Mouse (Mus musculus): ENCODE measurements around the gene Capn12. TPM values are rescaled to one million over a fixed set of nuclear protein-coding genes. Genes with fewer than 3 reads are reported as not detected.

The Capn12 gene
- total RNA-seq, 1 experiment: 2.1 TPM

- Histone ChIP-seq H3K4me3 (ENCODE audit: insufficient read depth in 1 of 2, low read depth in 1 of 2, low read length in 2 of 2, poor library complexity in 1 of 2, severe bottlenecking in 1 of 2) (no peak overlapping the region), H3K4me1 (ENCODE audit: control insufficient read depth in 2 of 2, insufficient read depth in 2 of 2, low read length in 2 of 2, poor library complexity in 1 of 2) (peaks cover 3 to 37% of the 10 kb centered on the region in 2 experiments; a peak in 3 of 4 replicates), H3K9me3 (ENCODE audit: control insufficient read depth, insufficient read depth, low read depth, low read length) (no peaks in the 10 kb centered on the region), H3K9ac (ENCODE audit: insufficient read depth, low read depth, low read length, poor library complexity, severe bottlenecking) (no peak overlapping the region; the same call in 1 of the 2 replicates), H3K36me3 (ENCODE audit: control insufficient read depth, insufficient read depth, low read length, poor library complexity, severe bottlenecking) (peaks cover 61% of the 10 kb centered on the region), H3K27ac (ENCODE audit: insufficient read depth, low read depth, low read length, poor library complexity, severe bottlenecking) (peak overlapping the region; percentile 27; the same call in 1 of the 2 replicates)
- TF ChIP-seq ZC3H11A (IDR thresholded peaks at IDR 0.05; ENCODE audit: borderline replicate concordance, low read depth, low read length) (no peak), HCFC1 (IDR thresholded peaks at IDR 0.05; ENCODE audit: borderline replicate concordance, insufficient read depth, low read length) (no peak), ZNF384 (IDR thresholded peaks at IDR 0.05; ENCODE audit: low read depth, low read length) (no peak), MAFK (IDR thresholded peaks at IDR 0.05; ENCODE audit: insufficient read depth, low read depth, low read length) (no peak), CHD2 (IDR thresholded peaks at IDR 0.05; ENCODE audit: low read depth, low read length) (no peak)
- no peak for DNase-seq (ENCODE audit: low read depth, low spot score)
- in situ Hi-C loops (cut with MboI; ENCODE audit: low sequenced_read_pairs in 2 of 2, unreplicated experiment in 2 of 2): no loop called here
These were observed 38.6 kb downstream of the Capn12 start for GRCm38 (mm10) chr7:28919815-28920214.

- Histone ChIP-seq H3K36me3 (ENCODE audit: control insufficient read depth, insufficient read depth, low read length, poor library complexity, severe bottlenecking) (peaks cover 52% of the 10 kb centered on the region), H3K4me3 (ENCODE audit: insufficient read depth in 1 of 2, low read depth in 1 of 2, low read length in 2 of 2, poor library complexity in 1 of 2, severe bottlenecking in 1 of 2) (no peak overlapping the region), H3K9ac (ENCODE audit: insufficient read depth, low read depth, low read length, poor library complexity, severe bottlenecking) (no peak overlapping the region), H3K4me1 (ENCODE audit: control insufficient read depth in 2 of 2, insufficient read depth in 2 of 2, low read length in 2 of 2, poor library complexity in 1 of 2) (peaks cover 4 to 46% of the 10 kb centered on the region in 2 experiments), H3K9me3 (ENCODE audit: control insufficient read depth, insufficient read depth, low read depth, low read length) (no peaks in the 10 kb centered on the region), H3K27ac (ENCODE audit: insufficient read depth, low read depth, low read length, poor library complexity, severe bottlenecking) (no peak overlapping the region)
- in situ Hi-C loops (cut with MboI; ENCODE audit: low sequenced_read_pairs in 2 of 2, unreplicated experiment in 2 of 2): no loop called here
- TF ChIP-seq ZNF384 (IDR thresholded peaks at IDR 0.05; ENCODE audit: low read depth, low read length): no peak
- no peak for TF ChIP-seq ZC3H11A (IDR thresholded peaks at IDR 0.05; ENCODE audit: borderline replicate concordance, low read depth, low read length)
- no peak for TF ChIP-seq MAFK (IDR thresholded peaks at IDR 0.05; ENCODE audit: insufficient read depth, low read depth, low read length)
- TF ChIP-seq CHD2 (IDR thresholded peaks at IDR 0.05; ENCODE audit: low read depth, low read length): no peak
- no peak for TF ChIP-seq HCFC1 (IDR thresholded peaks at IDR 0.05; ENCODE audit: borderline replicate concordance, insufficient read depth, low read length)
- DNase-seq (ENCODE audit: low read depth, low spot score): no peak
These were observed 40.0 kb downstream of the Capn12 start for GRCm38 (mm10) chr7:28921178-28921577.

- Histone ChIP-seq H3K9me3 (ENCODE audit: control insufficient read depth, insufficient read depth, low read depth, low read length) (no peaks in the 10 kb centered on the region), H3K36me3 (ENCODE audit: control insufficient read depth, insufficient read depth, low read length, poor library complexity, severe bottlenecking) (peaks cover 48% of the 10 kb centered on the region), H3K9ac (ENCODE audit: insufficient read depth, low read depth, low read length, poor library complexity, severe bottlenecking) (no peak overlapping the region), H3K4me3 (ENCODE audit: insufficient read depth in 1 of 2, low read depth in 1 of 2, low read length in 2 of 2, poor library complexity in 1 of 2, severe bottlenecking in 1 of 2) (no peak overlapping the region), H3K27ac (ENCODE audit: insufficient read depth, low read depth, low read length, poor library complexity, severe bottlenecking) (no peak overlapping the region), H3K4me1 (ENCODE audit: control insufficient read depth in 2 of 2, insufficient read depth in 2 of 2, low read length in 2 of 2, poor library complexity in 1 of 2) (peaks cover 9 to 49% of the 10 kb centered on the region in 2 experiments)
- DNase-seq (ENCODE audit: low read depth, low spot score): no peak
- TF ChIP-seq ZNF384 (IDR thresholded peaks at IDR 0.05; ENCODE audit: low read depth, low read length) (no peak), CHD2 (IDR thresholded peaks at IDR 0.05; ENCODE audit: low read depth, low read length) (no peak), HCFC1 (IDR thresholded peaks at IDR 0.05; ENCODE audit: borderline replicate concordance, insufficient read depth, low read length) (no peak)
- in situ Hi-C loops (cut with MboI; ENCODE audit: low sequenced_read_pairs in 2 of 2, unreplicated experiment in 2 of 2): no loop called here
These were observed 40.7 kb downstream of the Capn12 start for GRCm38 (mm10) chr7:28921722-28922465.

- Histone ChIP-seq H3K9ac (ENCODE audit: insufficient read depth, low read depth, low read length, poor library complexity, severe bottlenecking) (no peak overlapping the region), H3K27ac (ENCODE audit: insufficient read depth, low read depth, low read length, poor library complexity, severe bottlenecking) (no peak overlapping the region), H3K9me3 (ENCODE audit: control insufficient read depth, insufficient read depth, low read depth, low read length) (no peaks in the 10 kb centered on the region), H3K36me3 (ENCODE audit: control insufficient read depth, insufficient read depth, low read length, poor library complexity, severe bottlenecking) (peaks cover 41% of the 10 kb centered on the region), H3K4me1 (ENCODE audit: control insufficient read depth in 2 of 2, insufficient read depth in 2 of 2, low read length in 2 of 2, poor library complexity in 1 of 2) (peaks cover 10 to 50% of the 10 kb centered on the region in 2 experiments), H3K4me3 (ENCODE audit: insufficient read depth in 1 of 2, low read depth in 1 of 2, low read length in 2 of 2, poor library complexity in 1 of 2, severe bottlenecking in 1 of 2) (no peak overlapping the region)
- no peak for DNase-seq (ENCODE audit: low read depth, low spot score)
- no peak for TF ChIP-seq ZNF384 (IDR thresholded peaks at IDR 0.05; ENCODE audit: low read depth, low read length)
- no peak for TF ChIP-seq ZC3H11A (IDR thresholded peaks at IDR 0.05; ENCODE audit: borderline replicate concordance, low read depth, low read length)
- TF ChIP-seq MAFK (IDR thresholded peaks at IDR 0.05; ENCODE audit: insufficient read depth, low read depth, low read length): no peak
- no peak for TF ChIP-seq CHD2 (IDR thresholded peaks at IDR 0.05; ENCODE audit: low read depth, low read length)
- no peak for TF ChIP-seq HCFC1 (IDR thresholded peaks at IDR 0.05; ENCODE audit: borderline replicate concordance, insufficient read depth, low read length)
- in situ Hi-C loops (cut with MboI; ENCODE audit: low sequenced_read_pairs in 2 of 2, unreplicated experiment in 2 of 2): no loop called here
These were observed 41.4 kb downstream of the Capn12 start for GRCm38 (mm10) chr7:28922606-28923005.

All from ES-E14 (cell line).